Mouse (Mus musculus): ENCODE measurements around the gene Ccdc62. TPM values are rescaled to one million over a fixed set of nuclear protein-coding genes. Genes with fewer than 3 reads are reported as not detected.

Gene Ccdc62
- 1 to 10 TPM; 2.0 to 6.9 (median 5.4) TPM for total RNA-seq (2022)

DNA sequence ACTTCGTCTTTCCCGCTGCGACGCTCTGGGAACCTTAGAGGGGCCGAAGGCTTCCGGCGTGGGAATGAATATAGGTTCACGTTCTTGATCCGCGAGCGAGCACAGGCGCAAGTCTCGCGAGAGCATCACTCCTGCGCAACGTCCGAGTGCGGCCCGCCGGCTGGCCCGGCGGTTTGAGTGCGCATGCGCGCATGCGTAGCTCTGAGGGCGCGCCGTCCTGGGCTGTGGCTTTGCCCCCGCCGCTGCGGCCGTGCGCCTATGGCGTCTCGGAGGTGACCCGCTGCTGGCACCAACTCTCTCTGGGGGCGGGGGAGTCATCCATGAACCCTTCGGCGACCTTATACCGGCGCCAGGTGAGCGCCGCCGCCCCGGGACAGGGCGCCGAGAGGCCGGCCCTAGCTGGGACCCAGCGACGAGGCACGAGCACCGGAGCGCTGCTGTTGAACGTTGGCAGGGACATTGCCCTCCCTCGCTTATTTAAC is at the start of gene Ccdc62:
Gene Ccdc62, plus strand, starts transcription at position 172 of the 482 bp plus-strand sequence.
- DNase-seq (ENCODE audit: low spot score in 2 of 2), result peak; percentile 68 to 90

DNA sequence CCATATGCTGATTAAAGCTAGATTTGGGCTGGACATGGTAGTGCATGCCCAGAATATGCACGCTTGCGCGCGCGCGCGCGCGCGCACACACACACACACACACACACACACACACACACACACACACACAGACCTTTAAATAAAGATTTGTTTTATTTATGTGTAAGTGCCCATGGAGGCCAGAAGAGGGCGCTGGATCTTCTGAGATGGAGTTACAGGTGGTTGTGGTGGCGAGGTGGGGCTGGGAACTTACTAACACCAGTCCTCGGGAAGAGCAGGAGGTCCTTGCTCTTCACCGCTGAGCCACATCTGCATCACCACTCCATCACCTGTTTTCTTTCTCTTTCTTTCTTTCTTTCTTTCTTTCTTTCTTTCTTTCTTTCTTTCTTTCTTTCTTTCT is 49.7 kb upstream of the Ccdc62 start:
- no peak for DNase-seq (ENCODE audit: low spot score in 2 of 2)

DNA sequence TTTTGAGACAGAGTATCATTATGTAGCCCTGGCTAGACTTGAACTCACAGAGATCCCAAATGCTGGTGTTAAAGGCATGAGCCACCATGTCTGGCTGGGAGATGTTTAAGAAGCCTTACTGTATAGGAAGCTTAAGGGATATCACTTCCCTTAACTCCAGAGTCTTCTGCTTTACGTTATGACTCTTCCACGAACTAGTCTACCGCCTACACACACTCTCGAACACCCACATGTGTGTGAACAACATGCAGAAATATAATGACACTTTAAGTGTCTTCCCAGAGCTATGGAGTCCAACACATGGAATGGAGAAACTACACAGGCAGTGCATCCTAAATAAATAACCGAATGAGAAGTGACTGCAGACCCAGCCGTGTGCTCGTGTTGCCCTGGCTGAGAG is 46.6 kb upstream of the Ccdc62 start:
- DNase-seq (ENCODE audit: low spot score in 2 of 2), result no peak

DNA sequence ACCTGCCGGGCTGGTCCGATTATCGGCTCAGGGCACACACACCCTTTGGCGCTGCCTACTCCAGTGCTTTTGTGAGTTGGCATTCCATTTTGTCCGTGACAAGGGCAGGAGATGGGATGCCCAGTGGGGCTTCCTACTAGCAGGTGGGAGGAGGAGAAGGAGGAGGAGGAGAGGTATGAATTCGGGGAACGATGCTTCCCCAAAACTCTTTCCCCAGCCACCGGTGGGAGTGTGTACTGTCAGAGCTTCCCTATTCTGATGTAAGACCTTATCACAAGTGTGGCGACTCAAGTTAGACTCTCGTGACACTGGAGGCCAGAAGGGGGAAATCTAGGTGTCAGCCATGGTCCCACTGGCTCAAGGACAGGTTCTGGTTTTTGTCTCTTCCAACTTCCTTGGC is 46.1 kb upstream of the Ccdc62 start:
- DNase-seq (ENCODE audit: low spot score in 2 of 2), result no peak

DNA sequence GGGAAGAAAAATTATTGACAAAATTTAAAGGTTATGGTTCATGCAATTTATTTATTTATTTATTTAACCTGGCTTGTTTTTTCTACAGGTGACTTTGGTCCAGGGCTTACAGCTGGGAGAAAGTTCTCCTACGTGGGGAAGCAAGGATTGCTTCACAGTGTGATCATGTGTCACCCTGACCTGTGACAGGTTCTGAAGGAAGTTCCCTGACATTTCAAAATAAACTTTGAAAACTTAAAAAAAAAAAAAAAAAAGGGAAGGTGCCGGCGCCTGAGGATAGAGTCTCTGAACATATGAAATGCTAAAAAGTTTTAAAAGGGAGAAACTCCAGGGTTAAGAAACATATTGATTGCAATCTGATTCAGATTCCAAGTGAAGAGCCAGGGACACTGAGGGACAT is 44.1 kb upstream of the Ccdc62 start:
- no peak for DNase-seq (ENCODE audit: low spot score in 2 of 2)

DNA sequence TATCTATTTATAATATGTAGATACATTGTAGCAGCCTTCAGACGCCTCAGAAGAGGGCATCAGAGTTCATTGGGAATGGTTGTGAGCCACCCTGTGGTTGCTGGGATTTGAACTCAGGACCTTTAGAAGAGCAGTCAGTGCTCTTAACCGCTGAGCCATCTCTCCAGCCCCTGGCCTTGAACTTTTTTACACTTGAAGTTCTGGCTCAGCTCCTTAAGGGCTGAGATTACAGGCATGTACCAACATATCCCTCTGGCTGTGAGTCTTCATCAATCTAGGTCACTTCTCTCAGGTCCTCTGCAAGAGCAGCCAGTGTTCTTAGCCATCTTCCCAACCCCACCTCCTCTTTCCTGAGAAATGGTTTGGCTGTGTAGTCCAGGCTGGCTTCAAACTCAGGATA is 40.2 kb upstream of the Ccdc62 start:
- no peak for DNase-seq (ENCODE audit: low spot score in 2 of 2)

DNA sequence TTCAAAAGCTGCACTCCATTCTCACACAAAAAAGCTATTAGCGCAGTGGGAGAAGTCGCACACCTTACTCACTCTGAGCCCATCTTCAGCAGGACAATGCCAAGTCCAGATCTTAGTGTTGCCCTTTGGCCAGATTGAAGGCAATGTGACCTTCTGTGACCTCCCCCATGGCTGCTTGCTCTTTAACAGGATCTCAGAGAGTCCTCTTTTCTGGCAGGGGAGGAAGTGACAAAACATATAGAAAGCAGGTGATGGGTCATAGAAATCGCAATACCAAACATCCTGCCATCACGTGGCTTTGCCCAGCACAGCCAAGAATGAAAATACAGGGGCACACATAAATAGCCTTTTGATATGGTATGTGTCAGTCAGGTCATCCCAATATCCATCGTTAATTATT is 39.5 kb upstream of the Ccdc62 start:
- no peak for DNase-seq (ENCODE audit: low spot score in 2 of 2)

DNA sequence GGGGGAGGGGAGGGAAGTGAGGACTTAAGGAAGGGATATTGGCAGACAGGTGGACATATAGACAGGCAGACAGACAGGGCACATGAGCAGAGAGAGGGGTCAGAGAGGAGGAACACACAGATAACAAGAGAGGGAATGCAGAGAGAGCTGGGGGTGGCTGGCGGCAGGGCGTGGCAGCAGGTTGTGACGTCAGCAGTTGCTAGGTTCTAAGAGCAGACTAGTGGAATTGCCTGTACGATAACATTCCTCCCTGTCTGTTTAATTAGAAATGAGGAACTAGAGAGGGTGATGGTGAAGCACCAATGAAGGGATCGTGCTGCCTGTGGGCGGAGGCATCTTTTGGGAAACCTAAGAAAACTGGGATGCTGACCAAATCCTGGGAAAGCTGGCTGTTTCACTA is 38.8 kb upstream of the Ccdc62 start:
- no peak for DNase-seq (ENCODE audit: low spot score in 2 of 2)

DNA sequence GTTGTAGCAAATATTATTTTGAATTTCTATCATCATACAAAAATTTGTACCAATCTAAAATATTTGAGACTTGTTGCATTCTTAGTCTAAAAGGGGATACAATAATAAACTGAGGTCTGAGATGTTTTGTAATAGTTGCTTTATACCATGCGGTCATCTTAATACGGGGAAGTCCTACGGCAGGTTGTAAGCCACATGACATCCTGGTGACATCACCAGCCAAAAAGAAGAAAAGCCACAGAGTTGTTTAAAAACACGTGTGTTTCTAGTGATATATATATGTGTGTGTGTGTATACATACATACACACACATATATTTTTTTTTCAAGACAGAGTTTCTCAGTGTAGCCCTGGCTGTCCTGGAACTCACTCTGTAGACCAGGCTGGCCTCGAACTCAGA is 37.0 kb upstream of the Ccdc62 start:
- no peak for DNase-seq (ENCODE audit: low spot score in 2 of 2)

DNA sequence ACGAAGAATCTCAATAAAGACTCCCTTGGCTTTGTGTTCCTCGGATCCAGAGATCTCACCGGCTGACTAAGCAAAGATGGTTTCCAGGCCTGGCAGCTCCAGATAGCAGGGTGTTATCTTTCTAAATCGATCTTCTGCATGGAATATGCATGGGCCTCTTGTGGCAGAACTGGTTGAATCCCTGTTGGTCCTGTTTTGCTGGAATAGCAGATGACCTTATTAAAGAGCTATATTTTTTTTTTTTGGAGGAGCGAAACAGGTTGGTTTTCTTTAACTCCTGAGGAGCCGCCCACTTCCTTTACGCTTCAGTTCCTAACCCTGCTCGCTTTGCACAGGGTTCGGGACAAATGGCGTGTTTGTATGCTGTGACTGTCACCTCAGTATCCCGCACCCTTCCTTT is 34.1 kb upstream of the Ccdc62 start:
- DNase-seq (ENCODE audit: low spot score in 2 of 2), result no peak

DNA sequence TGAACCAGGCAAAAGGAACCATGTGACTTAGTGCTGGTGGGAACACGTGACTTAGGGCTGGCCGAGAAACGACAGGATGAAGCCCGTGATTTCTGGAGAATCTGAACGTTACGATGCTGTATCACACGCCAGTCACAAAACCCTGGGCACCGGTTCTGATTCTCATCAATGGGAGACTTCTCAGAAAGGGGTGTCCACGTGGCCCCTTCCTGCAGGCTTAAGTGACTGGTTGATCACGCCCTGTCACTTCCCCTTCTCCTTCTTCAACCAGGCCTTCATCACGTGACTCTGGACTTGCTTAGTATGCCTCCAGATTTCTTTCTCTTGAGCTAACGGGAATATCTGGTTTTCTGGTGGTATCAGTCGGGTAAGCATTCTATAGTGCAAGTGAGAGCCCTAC is 33.1 kb upstream of the Ccdc62 start:
- no peak for DNase-seq (ENCODE audit: low spot score in 2 of 2)

DNA sequence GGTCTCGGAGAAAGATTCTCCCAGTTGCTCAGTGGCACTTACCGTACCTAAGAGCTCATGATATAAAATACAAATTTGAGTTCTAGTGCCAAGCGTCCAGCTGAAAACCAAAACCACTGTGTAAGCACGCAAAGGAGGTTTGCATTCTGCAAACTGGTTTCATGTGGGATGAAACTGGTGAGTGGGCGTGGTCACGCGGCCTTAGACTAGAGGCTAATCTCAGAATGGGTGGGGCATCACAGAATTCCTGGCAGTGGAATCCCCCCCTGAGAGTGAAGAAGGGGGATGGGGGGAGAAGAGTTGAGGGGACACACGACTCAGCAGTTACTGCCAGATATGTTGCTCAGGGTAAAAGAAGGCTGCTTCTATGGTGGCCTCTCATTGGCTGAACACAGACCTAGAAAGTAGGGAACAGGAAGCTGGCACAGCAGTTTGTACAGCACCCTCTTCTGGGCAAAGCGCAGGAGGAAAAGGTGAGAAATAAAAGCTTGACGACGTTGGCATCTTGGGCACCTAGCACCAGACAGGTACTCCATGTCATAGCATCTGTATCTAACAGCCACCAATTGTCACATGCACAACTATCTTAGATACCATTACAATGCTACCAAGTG is 26.3 kb upstream of the Ccdc62 start:
- no peak for DNase-seq (ENCODE audit: low spot score in 2 of 2)

DNA sequence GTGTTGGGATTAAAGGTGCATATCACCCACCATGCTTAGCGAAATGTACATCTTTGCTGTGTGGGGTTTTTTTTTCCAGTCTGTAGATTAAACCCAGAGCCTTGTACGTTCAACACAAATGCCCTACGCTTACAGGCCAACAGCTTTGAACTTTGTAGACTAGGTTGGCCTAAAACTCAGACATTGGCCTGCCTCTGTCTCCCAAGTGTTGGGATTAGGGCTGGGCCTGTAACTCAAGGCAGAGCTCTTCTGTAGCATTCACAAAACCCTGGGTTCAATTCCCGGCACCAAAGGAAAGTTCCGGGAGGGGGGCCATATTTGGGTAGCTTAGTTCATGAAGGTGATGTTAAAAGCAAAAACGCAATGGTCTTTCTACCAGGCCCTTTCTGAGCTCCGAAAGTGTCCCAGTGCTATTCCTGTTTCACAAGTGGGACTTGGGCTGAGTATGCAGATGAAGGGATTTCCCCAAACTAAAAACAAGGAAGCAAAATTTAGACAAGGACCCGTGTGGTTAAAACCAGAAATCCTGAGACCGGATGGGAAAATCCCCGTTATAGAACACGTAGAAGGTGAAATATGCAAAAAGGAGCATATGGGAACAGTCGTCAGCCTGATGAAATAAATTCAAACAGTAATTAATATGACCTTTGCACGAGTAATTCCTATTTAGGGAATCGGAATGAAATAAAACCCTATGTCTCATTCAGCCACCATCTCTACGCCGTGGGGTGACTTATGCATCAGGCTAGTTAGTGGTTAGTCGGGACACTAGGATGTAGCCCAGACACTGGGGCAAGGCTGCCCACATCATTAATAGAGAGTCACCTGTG is 24.1 kb upstream of the Ccdc62 start:
- DNase-seq (ENCODE audit: low spot score in 2 of 2), result no peak

DNA sequence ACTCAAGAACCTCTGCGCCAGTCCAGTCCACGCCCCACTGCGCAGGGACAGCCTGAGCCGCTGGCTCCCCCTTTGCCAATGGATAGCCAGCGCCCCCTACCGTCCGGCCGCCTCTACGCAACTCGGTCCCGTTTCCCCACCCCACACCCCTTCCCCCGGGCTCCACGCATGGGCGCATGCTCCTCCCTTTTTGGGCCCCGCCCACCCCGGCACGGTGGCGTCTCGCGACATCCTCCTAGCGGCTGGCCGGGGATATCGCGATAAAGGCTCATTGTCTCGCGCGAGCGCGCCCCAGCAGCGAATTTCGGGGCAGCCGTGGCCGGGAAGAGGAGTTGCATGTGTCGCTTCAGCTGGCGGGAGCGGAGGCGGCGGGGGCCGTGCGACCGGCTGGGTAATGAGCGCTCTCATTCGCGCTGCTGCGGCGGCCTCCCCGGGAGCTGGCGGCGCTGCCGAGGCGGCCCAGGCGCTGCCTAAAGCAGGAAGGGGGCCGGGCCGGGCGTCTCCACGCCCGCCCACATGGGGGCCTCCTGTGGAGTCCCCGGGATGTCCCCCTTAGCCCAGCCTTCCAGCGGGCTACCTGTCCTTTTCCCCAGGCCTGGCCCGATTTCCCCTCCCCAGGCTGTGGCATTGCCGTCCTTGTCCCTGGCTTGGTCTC is 23.4 kb upstream of the Ccdc62 start, which contains the start of gene Denr:
Gene Denr, plus strand, starts transcription at position 200 of the 655 bp plus-strand sequence.
- DNase-seq (ENCODE audit: low spot score in 2 of 2), result peak; percentile 96 to 97

DNA sequence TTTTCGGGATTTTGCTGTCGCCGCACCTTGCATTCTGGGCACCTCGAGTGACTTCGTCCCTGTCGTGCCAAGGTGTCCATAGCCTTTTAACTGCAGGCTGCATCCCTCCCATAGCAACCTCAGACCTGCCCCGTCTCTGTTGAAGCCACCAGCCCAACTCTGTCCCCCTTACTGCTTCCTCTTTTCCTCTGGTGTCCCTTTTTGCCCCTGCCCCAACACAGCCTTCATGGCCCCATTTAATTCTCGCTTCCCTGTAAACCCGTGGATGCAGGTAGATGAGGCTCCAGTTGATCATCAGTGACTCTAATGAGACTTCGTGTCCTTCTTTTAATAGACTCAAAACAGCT is 22.9 kb upstream of the Ccdc62 start:
- DNase-seq (ENCODE audit: low spot score in 2 of 2), result no peak

DNA sequence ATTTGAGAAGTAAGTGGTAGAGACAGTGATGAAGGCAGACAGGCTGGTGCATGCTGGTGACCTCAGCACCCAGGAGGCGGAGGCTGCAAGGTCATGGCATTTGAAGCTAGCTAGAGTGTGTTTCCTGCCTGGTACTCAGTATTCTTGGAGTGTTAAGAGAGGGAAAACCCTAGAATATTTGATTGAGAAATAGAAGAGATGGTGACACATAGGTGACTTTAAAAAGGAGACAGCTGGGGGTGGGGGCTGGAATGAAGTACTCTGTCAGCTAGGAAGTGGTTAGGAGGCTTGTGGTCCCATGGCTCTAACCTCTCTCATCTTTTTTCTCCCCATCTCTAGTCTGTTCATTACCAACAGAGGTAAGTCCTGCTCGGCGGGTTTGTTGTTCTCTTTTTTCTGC is 15.6 kb upstream of the Ccdc62 start:
- no peak for DNase-seq (ENCODE audit: low spot score in 2 of 2)

DNA sequence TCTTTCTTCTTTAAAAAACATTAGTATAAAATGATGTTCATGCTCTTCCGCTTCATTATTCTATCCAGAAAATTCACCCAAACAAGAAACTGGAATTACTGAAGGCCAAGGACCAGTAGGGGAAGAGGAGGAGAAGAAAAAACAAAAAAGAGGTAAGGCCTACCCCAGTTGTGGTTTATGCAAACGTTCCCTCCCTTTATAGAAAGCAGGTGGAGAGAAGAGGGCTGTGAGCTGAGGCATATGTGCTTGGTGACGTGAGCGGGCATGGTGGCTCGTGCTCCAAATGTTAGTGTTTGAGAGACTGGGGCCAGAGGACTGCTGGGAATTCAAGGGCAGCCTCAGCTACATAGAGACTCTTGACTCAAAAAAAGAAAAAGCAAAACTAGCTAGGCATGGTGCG is 8.4 kb upstream of the Ccdc62 start:
- DNase-seq (ENCODE audit: low spot score in 2 of 2), result no peak

DNA sequence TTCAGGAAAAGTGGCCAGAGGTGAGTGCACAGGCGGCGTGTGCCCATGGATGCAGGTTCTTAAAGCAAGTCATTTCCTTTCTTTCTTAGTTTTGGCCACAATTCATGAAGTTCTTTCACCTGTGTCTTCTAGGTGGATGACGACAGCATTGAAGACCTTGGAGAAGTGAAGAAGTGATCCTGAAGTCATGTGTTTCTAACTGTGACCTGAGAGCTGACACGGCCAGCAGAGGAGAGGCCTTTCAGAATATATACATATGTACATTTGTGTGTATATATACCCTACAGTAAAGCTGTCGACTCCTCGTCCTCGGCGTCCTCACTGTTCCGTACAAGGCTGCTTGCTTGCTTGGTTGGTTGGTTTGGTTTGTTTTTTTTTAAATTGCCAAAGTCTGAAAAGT is 3.4 kb upstream of the Ccdc62 start, which contains the start of gene Gm43518:
Gene Gm43518, plus strand, starts transcription at position 301 of the 400 bp plus-strand sequence.
- DNase-seq (ENCODE audit: low spot score in 2 of 2), result no peak

DNA sequence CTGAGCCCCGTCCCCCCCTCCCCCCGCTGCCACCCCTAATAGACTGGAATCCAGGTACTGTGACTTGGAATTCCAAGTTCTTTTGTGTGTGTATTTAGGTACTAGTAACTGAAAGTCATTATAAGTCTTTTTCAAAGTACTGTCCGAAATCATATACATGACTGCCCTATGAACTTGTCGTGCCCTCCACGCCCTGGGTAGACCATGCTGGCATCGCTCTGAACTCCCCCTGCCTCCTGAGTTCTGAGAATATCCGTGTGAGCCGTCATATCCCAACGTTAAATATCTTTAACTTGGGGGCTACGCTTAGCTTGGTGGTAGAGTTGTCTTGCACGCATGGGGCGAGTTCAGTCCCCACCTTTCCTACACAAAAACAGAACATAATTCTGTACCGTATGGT is 652 bp downstream of the Ccdc62 start:
- DNase-seq (ENCODE audit: low spot score in 2 of 2), result no peak

DNA sequence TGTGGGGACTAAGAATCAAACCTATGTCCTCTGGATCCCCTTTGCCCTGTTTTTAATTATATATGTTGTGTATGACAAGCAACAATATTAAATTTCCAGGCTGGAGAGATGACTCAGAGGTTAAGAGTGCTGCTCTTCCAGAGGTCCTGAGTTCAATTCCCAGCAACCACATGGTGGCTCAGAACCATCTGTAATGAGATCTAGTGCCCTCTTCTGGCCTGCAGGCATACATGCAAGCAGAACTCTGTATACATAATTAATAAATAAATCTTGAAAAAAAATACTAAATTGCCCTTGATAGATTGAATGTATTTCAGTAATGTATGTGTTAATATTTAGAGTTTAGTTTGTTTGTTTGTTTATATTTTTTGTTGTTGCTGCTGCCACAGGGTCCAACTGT is 2.4 kb downstream of the Ccdc62 start:
- DNase-seq (ENCODE audit: low spot score in 2 of 2), result no peak

DNA sequence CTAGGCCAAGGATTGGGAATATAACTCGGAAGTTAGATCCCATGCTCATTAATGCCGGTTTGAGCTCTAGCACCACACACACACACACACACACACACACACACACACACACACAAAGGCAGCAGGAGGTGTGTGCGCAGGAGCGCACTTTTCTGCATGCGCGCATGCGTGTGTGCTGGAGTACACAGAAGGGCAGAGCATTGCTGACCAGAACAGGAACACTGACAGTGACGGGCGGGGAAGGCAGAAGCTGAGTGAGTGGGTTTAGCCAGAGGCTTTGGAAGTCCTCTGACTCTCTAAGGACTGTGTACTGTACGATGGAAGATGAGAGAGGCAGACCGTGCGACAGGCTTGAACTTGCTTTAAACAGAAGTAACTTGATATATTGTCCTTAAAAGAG is 3.1 kb downstream of the Ccdc62 start:
- no peak for DNase-seq (ENCODE audit: low spot score in 2 of 2)

DNA sequence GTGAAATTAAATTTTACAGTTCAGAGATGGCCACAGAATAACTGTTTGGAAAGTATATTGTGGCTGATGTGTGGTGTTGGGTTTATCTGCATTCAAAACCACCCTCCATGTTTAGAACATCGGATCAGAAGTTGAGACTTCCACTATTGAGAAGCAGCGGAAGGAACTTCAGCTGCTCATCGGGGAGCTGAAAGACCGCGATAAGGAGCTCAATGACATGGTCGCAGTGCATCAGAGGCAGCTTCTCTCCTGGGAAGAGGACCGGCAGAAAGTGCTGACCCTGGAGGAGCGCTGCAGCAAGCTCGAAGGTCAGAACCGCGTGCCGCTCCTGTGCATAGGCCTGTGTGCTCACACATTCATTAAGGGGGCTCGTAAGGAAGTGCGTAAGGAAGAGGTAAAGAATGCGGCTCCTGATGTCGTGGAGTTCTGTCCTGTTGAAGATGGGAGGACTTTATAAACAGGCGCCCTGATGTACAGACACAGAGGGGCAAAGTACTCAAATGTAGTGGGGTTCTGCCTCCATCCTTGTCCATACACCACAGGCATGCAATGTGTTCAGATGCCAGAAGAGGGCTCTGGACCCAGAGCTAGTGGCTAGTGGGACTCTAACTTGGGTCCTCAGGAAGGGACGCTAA is 3.6 kb downstream of the Ccdc62 start:
- no peak for DNase-seq (ENCODE audit: low spot score in 2 of 2)

Data from left cerebral cortex, adult 8-10 months (tissue).